Mouse (Mus musculus): ENCODE results near the gene Olfr1461.

DNA sequence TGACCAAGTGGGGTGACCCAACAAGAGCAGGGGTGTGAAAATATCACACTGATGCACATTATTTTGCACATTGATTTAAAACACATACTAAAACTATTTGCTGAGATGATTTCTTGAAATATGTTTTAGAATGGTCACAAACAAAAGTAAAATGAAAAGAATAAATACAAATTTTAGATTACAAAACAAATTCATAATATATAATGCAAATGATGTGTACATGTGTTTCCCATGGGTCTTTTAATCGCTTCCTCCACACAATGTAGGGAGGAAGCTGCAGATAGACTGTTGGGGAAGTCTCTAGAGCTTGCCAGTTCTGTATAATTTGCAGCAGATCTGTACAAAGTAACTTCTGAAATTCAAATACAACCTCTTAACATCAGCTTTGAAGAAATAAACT, at the start of gene Olfr1461:
- no peak for TF ChIP-seq CTCF (IDR thresholded peaks at IDR 0.05; ENCODE audit: low read depth)
- no peak for TF ChIP-seq EP300 (IDR thresholded peaks at IDR 0.05; ENCODE audit: low read depth)
